Mouse (Mus musculus) CD4-positive naive resting alpha-beta T cell, adult 57 days (primary cell): Measurements from ENCODE around the gene Snx7. TPM values are rescaled to one million over a fixed set of nuclear protein-coding genes. Genes with fewer than 3 reads are reported as not detected.

Source experiments
- total RNA-seq: library from RNA; stranded (reverse); gene quantifications from one replicate; pipeline ENCODE4 v1.2.4, GENCODE M21; 2023

The Snx7 gene
- not detected for total RNA-seq

GRCm38 (mm10) chr3:117868637-117869323, at the start of gene Snx7:
Gene Snx7, minus strand, starts transcription at chr3:117868936.

